Mouse (Mus musculus) CH12.LX (cell line): ENCODE data around the gene Vwa7.

ENCODE experiments used
- BHLHE40 ChIP-seq: IDR thresholded peaks from 2 replicates; pipeline ENCODE4 v1.6.1; 2011; ENCODE audit warnings: mild to moderate bottlenecking, low read depth, low read length, improper control_type of control experiment
- CHD1 ChIP-seq: IDR thresholded peaks from 2 replicates; pipeline ENCODE4 v1.6.1; 2012; ENCODE audit warnings: low read depth, low read length, improper control_type of control experiment, inconsistent platforms
- CTCF ChIP-seq, 2 experiments: IDR thresholded peaks in 1 of 2; conservative IDR thresholded peaks in 1 of 2; 2 replicates each; pipeline ENCODE4 v1.5.1; 2011 to 2012; ENCODE audit warnings: low read depth in 2 of 2, low read length in 2 of 2, improper control_type of control experiment in 1 of 2, inconsistent platforms in 1 of 2, mild to moderate bottlenecking in 1 of 2, moderate library complexity in 1 of 2
- EP300 ChIP-seq: IDR thresholded peaks from 2 replicates; pipeline ENCODE4 v1.6.1; 2011; ENCODE audit warnings: low read length, improper control_type of control experiment
- JUND ChIP-seq: conservative IDR thresholded peaks from 2 replicates; pipeline ENCODE4 v1.6.1; 2011; ENCODE audit warnings: low read depth, low read length, improper control_type of control experiment
- MAX ChIP-seq: IDR thresholded peaks from 2 replicates; pipeline ENCODE4 v1.6.1; 2011; ENCODE audit warnings: low read length, improper control_type of control experiment
- POLR2A ChIP-seq: IDR thresholded peaks from 2 replicates; pipeline ENCODE4 v1.6.1; 2011; ENCODE audit warnings: low read depth, mild to moderate bottlenecking, improper control_type of control experiment, low read length
- POLR2AphosphoS2 ChIP-seq: IDR thresholded peaks from 2 replicates; pipeline ENCODE4 v1.6.1; 2011; ENCODE audit warnings: low read depth, low read length, improper control_type of control experiment
- RAD21 ChIP-seq: IDR thresholded peaks from 2 replicates; pipeline ENCODE4 v1.6.1; 2011; ENCODE audit warnings: low read depth, mild to moderate bottlenecking, low read length, improper control_type of control experiment, moderate library complexity
- TBP ChIP-seq: conservative IDR thresholded peaks from 2 replicates; pipeline ENCODE4 v1.6.1; 2011; ENCODE audit warnings: low read depth, low read length, improper control_type of control experiment
- UBTF ChIP-seq: IDR thresholded peaks from 2 replicates; pipeline ENCODE4 v1.6.1; 2012; ENCODE audit warnings: low read depth, mild to moderate bottlenecking, inconsistent platforms, low read length, improper control_type of control experiment, moderate library complexity
- USF1 ChIP-seq: IDR thresholded peaks from 2 replicates; pipeline ENCODE4 v1.6.1; 2014; ENCODE audit warnings: low read depth, mild to moderate bottlenecking, inconsistent platforms, low read length, improper control_type of control experiment

DNA sequence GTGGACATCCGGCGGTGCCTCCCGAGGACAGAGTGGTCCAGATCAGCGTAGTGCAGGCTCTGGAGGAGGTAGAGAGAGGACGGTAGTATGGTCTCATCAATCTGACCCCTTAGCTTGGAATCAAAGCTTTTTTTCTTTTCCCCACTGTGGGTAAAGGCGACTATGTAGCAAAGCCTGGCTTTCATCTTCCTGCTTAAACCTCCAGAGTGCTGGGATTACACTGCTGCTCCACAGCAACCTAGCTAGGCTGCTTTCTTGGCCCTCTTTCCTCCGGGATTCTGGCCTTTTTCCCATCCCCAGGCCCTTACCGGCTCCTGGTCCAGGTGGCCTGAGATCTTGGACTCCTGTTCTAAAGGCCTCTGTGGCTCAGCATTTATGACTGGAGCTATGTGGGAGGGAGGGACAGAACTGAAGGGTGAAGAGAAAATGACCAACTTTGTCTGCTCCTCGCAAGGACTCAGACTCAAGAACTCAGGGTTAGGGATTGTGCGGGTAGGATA lies 48.0 kb downstream of the Vwa7 start:
- TF ChIP-seq POLR2A = no peak
- no peak for TF ChIP-seq BHLHE40
- TF ChIP-seq TBP = no peak
- no peak for TF ChIP-seq USF1
- TF ChIP-seq CHD1 = no peak
- TF ChIP-seq CTCF (conservative IDR thresholded peaks at IDR 0.05 in 1 of 2, IDR thresholded peaks at IDR 0.05 in 1 of 2; ENCODE audit: low read depth in 2 of 2, low read length in 2 of 2) = no peak
- no peak for TF ChIP-seq POLR2AphosphoS2
- no peak for TF ChIP-seq EP300
- no peak for TF ChIP-seq MAX
- TF ChIP-seq UBTF = no peak
- TF ChIP-seq RAD21 = no peak
- no peak for TF ChIP-seq JUND
